ENCODE assay signal across 8 mouse cellular contexts in genomic region chr5:64864699-64865108, GRCm38 (mm10).
A peak's percentile ranks its signal among the peaks of the same experiment; 100 is the strongest.
DNase-seq lines count a peak whose midpoint lies in the region; ATAC-seq and TF ChIP-seq lines count a peak whose summit lies in the region.

No protein-coding gene starts in this region.

- ATAC-seq in heart, embryonic 13.5 days (ENCODE audit: extremely low read depth, insufficient number of reproducible peaks, low FRiP score, low TSS enrichment): no peak
- ATAC-seq in limb, embryonic 14.5 days (ENCODE audit: low FRiP score, low read depth): peak; percentile 16; the same call in 1 of the 2 replicates
- no peak for ATAC-seq in hindbrain, embryonic 12.5 days (ENCODE audit: low FRiP score)

- in situ Hi-C loops in ES-E14 (cut with MboI; ENCODE audit: low sequenced_read_pairs in 2 of 2, unreplicated experiment in 2 of 2): loop anchor here in 1 of 2 experiments (10.0 kb wide), 2 partner anchors 280 to 480 kb away; no protein-coding TSS in a partner anchor

- H3K4me3 ChIP-seq in ES-E14 (ENCODE audit: insufficient read depth in 1 of 2, low read depth in 1 of 2, low read length in 2 of 2, poor library complexity in 1 of 2, severe bottlenecking in 1 of 2): no peak overlapping the region
- no peak overlapping the region for H3K4me3 ChIP-seq in heart, embryonic 13.5 days
- H3K4me3 ChIP-seq in limb, embryonic 14.5 days (replicated peaks; ENCODE audit: low read length): no peak overlapping the region
- no peak overlapping the region for H3K4me3 ChIP-seq in cerebellum, adult 2 months (replicated peaks; ENCODE audit: insufficient read depth, low read depth, low read length)
- no peak overlapping the region for H3K4me3 ChIP-seq in hindbrain, embryonic 12.5 days

- H3K4me1 ChIP-seq in ES-E14 (ENCODE audit: control insufficient read depth in 2 of 2, insufficient read depth in 2 of 2, low read length in 2 of 2, poor library complexity in 1 of 2): peaks cover 21 to 28% of the 10 kb centered on the region in 2 experiments
- H3K4me1 ChIP-seq in heart, embryonic 13.5 days: peaks cover 45% of the 10 kb centered on the region
- H3K4me1 ChIP-seq in limb, embryonic 14.5 days (ENCODE audit: control insufficient read depth, insufficient read depth, low read length): peaks cover 24% of the 10 kb centered on the region
- peaks cover 5% of the 10 kb centered on the region; the same call in 1 of the 2 replicates for H3K4me1 ChIP-seq in cerebellum, adult 2 months (ENCODE audit: control insufficient read depth, insufficient read depth, low read length)
- peaks cover 17% of the 10 kb centered on the region; the same call in 1 of the 2 replicates for H3K4me1 ChIP-seq in hindbrain, embryonic 12.5 days

- peak overlapping the region; percentile 99 for H3K27ac ChIP-seq in ES-E14 (ENCODE audit: insufficient read depth, low read depth, low read length, poor library complexity, severe bottlenecking)
- H3K27ac ChIP-seq in heart, embryonic 13.5 days (replicated peaks): peak overlapping the region; percentile 29
- H3K27ac ChIP-seq in limb, embryonic 14.5 days (replicated peaks; ENCODE audit: low read depth, low read length): no peak overlapping the region; the same call in 1 of the 2 replicates
- H3K27ac ChIP-seq in cerebellum, adult 2 months (ENCODE audit: insufficient read depth, low read length): no peak overlapping the region
- H3K27ac ChIP-seq in hindbrain, embryonic 12.5 days: no peak overlapping the region

- peak; percentile 27 for DNase-seq in adrenal gland, postnatal 10 days
- DNase-seq in adrenal gland, adult 2 months: no peak
- DNase-seq in ES-E14 (ENCODE audit: low read depth, low spot score): peak; percentile 88
- no peak for DNase-seq in limb, embryonic 14.5 days (ENCODE audit: low spot score)
- peak; percentile 57 for DNase-seq in naive thymus-derived CD4-positive, alpha-beta T cell, adult 2 months (ENCODE audit: low read depth)
- DNase-seq in cerebellum, adult 2 months: no peak

- H3K27me3 ChIP-seq in heart, embryonic 13.5 days (replicated peaks): no peaks in the 10 kb centered on the region
- no peaks in the 10 kb centered on the region for H3K27me3 ChIP-seq in limb, embryonic 14.5 days (ENCODE audit: control insufficient read depth, insufficient read depth, low read length)
- no peaks in the 10 kb centered on the region; the same call in 1 of the 2 replicates for H3K27me3 ChIP-seq in cerebellum, adult 2 months (ENCODE audit: control insufficient read depth, insufficient read depth, low read length)
- H3K27me3 ChIP-seq in hindbrain, embryonic 12.5 days: no peaks in the 10 kb centered on the region

- H3K9ac ChIP-seq in ES-E14 (ENCODE audit: insufficient read depth, low read depth, low read length, poor library complexity, severe bottlenecking): no peak overlapping the region
- H3K9ac ChIP-seq in heart, embryonic 13.5 days: peak overlapping the region; percentile 26; the same call in 1 of the 2 replicates
- no peak overlapping the region for H3K9ac ChIP-seq in limb, embryonic 14.5 days (ENCODE audit: low read depth, low read length, severe bottlenecking)
- H3K9ac ChIP-seq in hindbrain, embryonic 12.5 days: no peak overlapping the region

- 42% methylated on average over 4 of the region's 4 CpGs for WGBS in heart, embryonic 13.5 days
- WGBS in limb, embryonic 14.5 days: 40% methylated on average over 4 of the region's 4 CpGs
- 47% methylated on average over 4 of the region's 4 CpGs for WGBS in cerebellum, adult 2 months
- 46% methylated on average over 4 of the region's 4 CpGs for WGBS in hindbrain, embryonic 12.5 days

- H3K36me3 ChIP-seq in ES-E14 (ENCODE audit: control insufficient read depth, insufficient read depth, low read length, poor library complexity, severe bottlenecking): no peaks in the 10 kb centered on the region
- no peaks in the 10 kb centered on the region for H3K36me3 ChIP-seq in heart, embryonic 13.5 days
- no peaks in the 10 kb centered on the region for H3K36me3 ChIP-seq in limb, embryonic 14.5 days (ENCODE audit: control insufficient read depth, insufficient read depth, low read length)
- H3K36me3 ChIP-seq in hindbrain, embryonic 12.5 days: no peaks in the 10 kb centered on the region

- no peak for TF ChIP-seq POLR2A in limb, embryonic 14.5 days (IDR thresholded peaks at IDR 0.05; ENCODE audit: borderline replicate concordance, extremely low read depth, insufficient read depth, insufficient read length)
- no peak for TF ChIP-seq POLR2A in cerebellum, adult 2 months (IDR thresholded peaks at IDR 0.05; ENCODE audit: borderline replicate concordance, insufficient read depth, low read length)

- no peak for TF ChIP-seq CTCF in cerebellum, adult 2 months (IDR thresholded peaks at IDR 0.05; ENCODE audit: borderline replicate concordance, insufficient read depth, low read depth, low read length)

- H3K4me2 ChIP-seq in heart, embryonic 13.5 days: no peak overlapping the region
- H3K4me2 ChIP-seq in limb, embryonic 14.5 days (replicated peaks; ENCODE audit: low read depth, low read length, severe bottlenecking): no peak overlapping the region
- H3K4me2 ChIP-seq in hindbrain, embryonic 12.5 days (replicated peaks): no peak overlapping the region

- H3K9me3 ChIP-seq in ES-E14 (ENCODE audit: control insufficient read depth, insufficient read depth, low read depth, low read length): no peaks in the 10 kb centered on the region
- H3K9me3 ChIP-seq in heart, embryonic 13.5 days: no peaks in the 10 kb centered on the region
- no peaks in the 10 kb centered on the region for H3K9me3 ChIP-seq in limb, embryonic 14.5 days (ENCODE audit: control insufficient read depth, low read length)
- 0 out of 2 replicates have a peak, but pooled peaks cover 4% of the 10 kb centered on the region for H3K9me3 ChIP-seq in hindbrain, embryonic 12.5 days (replicated peaks)

TF ChIP-seq in ES-E14, 5 proteins besides CTCF, POLR2A, EP300 and RAD21:
- TF ChIP-seq CHD2 (IDR thresholded peaks at IDR 0.05; ENCODE audit: low read depth, low read length) (peak; percentile 65; the same call in 1 of the 2 replicates), MAFK (IDR thresholded peaks at IDR 0.05; ENCODE audit: insufficient read depth, low read depth, low read length) (no peak)

Comparison
In these comparisons a context has a peak if more than half of its experiments do, and no peak if none do; other contexts are left out.
1. DNase-seq: peak in adrenal gland, postnatal 10 days (single experiment), ES-E14 (single experiment) and naive thymus-derived CD4-positive, alpha-beta T cell, adult 2 months (single experiment); none in adrenal gland, adult 2 months (single experiment), limb, embryonic 14.5 days (single experiment) and cerebellum, adult 2 months (0 of 2).
2. H3K27ac ChIP-seq: peak in ES-E14 (single experiment) and heart, embryonic 13.5 days (single experiment); none in limb, embryonic 14.5 days (single experiment), cerebellum, adult 2 months (single experiment) and hindbrain, embryonic 12.5 days (single experiment).